Mouse (Mus musculus) forebrain, embryonic 12.5 days (tissue): Measurements from ENCODE around the gene Naxe. TPM values are rescaled to one million over a fixed set of nuclear protein-coding genes. Genes with fewer than 3 reads are reported as not detected.

Experiments used
- ATAC-seq: fragments of 200-750 bp; cut with Nextera tagmentation; 2 replicates; pipeline ENCODE4 v1.8.0; 2017; ENCODE audit warnings: moderate TSS enrichment; ENCODE audit not compliant: low FRiP score
- H3K27ac ChIP-seq: fragments of 300-500 bp; sonication (generic); 2 replicates; pipeline ENCODE4 v1.5.1; 2016; ENCODE audit warnings: mild to moderate bottlenecking
- H3K27me3 ChIP-seq: fragments of 300-500 bp; sonication (generic); 2 replicates; pipeline ENCODE4 v1.6.1; 2016; ENCODE audit warnings: mild to moderate bottlenecking
- H3K36me3 ChIP-seq: fragments of 300-500 bp; sonication (generic); replicated peaks from 2 replicates; pipeline ENCODE4 v1.6.1; 2016; ENCODE audit warnings: mild to moderate bottlenecking
- H3K4me1 ChIP-seq: fragments of 300-500 bp; sonication (generic); 2 replicates; pipeline ENCODE4 v1.6.1; 2016
- H3K4me2 ChIP-seq: fragments of 300-500 bp; sonication (generic); 2 replicates; pipeline ENCODE4 v1.6.1; 2016; ENCODE audit warnings: mild to moderate bottlenecking, moderate library complexity
- H3K4me3 ChIP-seq: fragments of 300-500 bp; sonication (generic); replicated peaks from 2 replicates; pipeline ENCODE4 v1.5.1; 2016; ENCODE audit warnings: mild to moderate bottlenecking
- H3K9ac ChIP-seq: fragments of 300-500 bp; sonication (generic); 2 replicates; pipeline ENCODE4 v1.6.1; 2016; ENCODE audit warnings: mild to moderate bottlenecking
- H3K9me3 ChIP-seq: fragments of 300-500 bp; sonication (generic); 2 replicates; pipeline ENCODE4 v1.6.1; 2016
- WGBS: fragments of 180-500 bp; shearing (Covaris S2); methylation state at CpG from one replicate; pipeline ENCODE4 v1.1.7; 2016; 5-methylcytosine and 5-hydroxymethylcytosine counted together
- polyA plus RNA-seq: library from polyadenylated mRNA; unstranded; fragments of >200 nt; fragmentation: Nextera tagmentation; extraction: Ambion mirVana; gene quantifications from 2 replicates; pipeline ENCODE4 v1.2.1, GENCODE M21; 2016

The Naxe gene
- polyA plus RNA-seq, 1 experiment from 2014 or later: 132 TPM

- WGBS: 11% methylated on average over 4 of the region's 4 CpGs
- peak; percentile 30; the same call in 1 of the 2 replicates for ATAC-seq
These were observed 24.4 kb upstream of the Naxe start for GRCm38 (mm10) chr3:88082663-88083062.

GRCm38 (mm10) chr3:88082224-88082618 lies 23.9 kb upstream of the Naxe start:
- ATAC-seq: peak; percentile 24; the same call in 1 of the 2 replicates
- WGBS: 2% methylated on average over 13 of the region's 13 CpGs

More at GRCm38 (mm10) chr3:88082663-88083062, 24.4 kb upstream of the Naxe start:
- no peaks in the 10 kb centered on the region for H3K27me3 ChIP-seq
- no peak overlapping the region for H3K27ac ChIP-seq
- H3K9ac ChIP-seq: peak overlapping the region; percentile 69
- H3K9me3 ChIP-seq: no peaks in the 10 kb centered on the region
- peak overlapping the region; percentile 70 for H3K4me3 ChIP-seq
- peak overlapping the region; percentile 84 for H3K4me2 ChIP-seq
- H3K4me1 ChIP-seq: peaks cover 18% of the 10 kb centered on the region
- peaks cover 7% of the 10 kb centered on the region; the same call in 1 of the 2 replicates for H3K36me3 ChIP-seq

GRCm38 (mm10) chr3:88081345-88082223 lies 23.3 kb upstream of the Naxe start, which contains the start of gene Iqgap3:
Gene Iqgap3 (plus strand): TSS chr3:88081971.
- Histone ChIP-seq H3K36me3 (peaks cover 7% of the 10 kb centered on the region; the same call in 1 of the 2 replicates), H3K4me1 (peaks cover 18% of the 10 kb centered on the region), H3K4me3 (peak within 1 kb of the TSS; percentile 70), H3K9ac (peak within 1 kb of the TSS; percentile 69), H3K9me3 (no peaks in the 10 kb centered on the region), H3K27me3 (no peaks in the 10 kb centered on the region), H3K27ac (peak within 1 kb of the TSS; percentile 61), H3K4me2 (peak within 1 kb of the TSS; percentile 84)
- ATAC-seq: peak; percentile 90
- WGBS: 18% methylated on average over 33 of the region's 33 CpGs

More at GRCm38 (mm10) chr3:88082224-88082618, 23.9 kb upstream of the Naxe start:
- Histone ChIP-seq H3K4me3 (peak overlapping the region; percentile 70), H3K9ac (peak overlapping the region; percentile 69), H3K27me3 (no peaks in the 10 kb centered on the region), H3K9me3 (no peaks in the 10 kb centered on the region), H3K4me2 (peak overlapping the region; percentile 84), H3K36me3 (peaks cover 7% of the 10 kb centered on the region; the same call in 1 of the 2 replicates), H3K27ac (0 out of 2 replicates have a peak overlapping the region, but pooled peaks have one; percentile 61), H3K4me1 (peaks cover 18% of the 10 kb centered on the region)

- H3K27ac ChIP-seq: no peak within 1 kb of the TSS
- no peak for ATAC-seq
- H3K27me3 ChIP-seq: no peaks in the 10 kb centered on the region; the same call in 1 of the 2 replicates
- H3K36me3 ChIP-seq: no peaks in the 10 kb centered on the region
- H3K9ac ChIP-seq: no peak within 1 kb of the TSS
- WGBS: 78% methylated on average over 4 of the region's 4 CpGs
- H3K9me3 ChIP-seq: no peaks in the 10 kb centered on the region
- no peak within 1 kb of the TSS for H3K4me2 ChIP-seq
- H3K4me1 ChIP-seq: peaks cover 17% of the 10 kb centered on the region
- no peak within 1 kb of the TSS for H3K4me3 ChIP-seq
These were observed 19.9 kb upstream of the Naxe start, which contains the start of gene Ttc24 for GRCm38 (mm10) chr3:88078204-88078603. Gene Ttc24 (minus strand): TSS chr3:88078304.

- Histone ChIP-seq H3K9ac (no peak overlapping the region), H3K36me3 (no peaks in the 10 kb centered on the region), H3K27ac (no peak overlapping the region), H3K4me2 (no peak overlapping the region), H3K27me3 (no peaks in the 10 kb centered on the region; the same call in 1 of the 2 replicates), H3K4me1 (peaks cover 9% of the 10 kb centered on the region), H3K4me3 (no peak overlapping the region), H3K9me3 (no peaks in the 10 kb centered on the region)
- no peak for ATAC-seq
- WGBS: 47% methylated on average over 8 of the region's 8 CpGs
These were observed 19.1 kb upstream of the Naxe start for GRCm38 (mm10) chr3:88077441-88077840.

GRCm38 (mm10) chr3:88074766-88075165 lies 16.5 kb upstream of the Naxe start:
- H3K36me3 ChIP-seq: no peaks in the 10 kb centered on the region
- no peaks in the 10 kb centered on the region for H3K9me3 ChIP-seq
- H3K9ac ChIP-seq: no peak overlapping the region
- H3K4me1 ChIP-seq: no peaks in the 10 kb centered on the region
- peaks cover 8% of the 10 kb centered on the region for H3K27me3 ChIP-seq
- no peak overlapping the region for H3K4me3 ChIP-seq
- no peak overlapping the region for H3K4me2 ChIP-seq
- no peak for ATAC-seq
- 82% methylated on average over 8 of the region's 8 CpGs for WGBS
- H3K27ac ChIP-seq: no peak overlapping the region

GRCm38 (mm10) chr3:88074351-88074750 lies 16.1 kb upstream of the Naxe start:
- 78% methylated on average over 2 of the region's 2 CpGs for WGBS
- Histone ChIP-seq H3K9ac (no peak overlapping the region), H3K27me3 (peaks cover 8% of the 10 kb centered on the region), H3K4me3 (no peak overlapping the region), H3K4me2 (no peak overlapping the region), H3K9me3 (no peaks in the 10 kb centered on the region), H3K27ac (no peak overlapping the region), H3K36me3 (no peaks in the 10 kb centered on the region), H3K4me1 (no peaks in the 10 kb centered on the region)
- ATAC-seq: no peak

- Histone ChIP-seq H3K9ac (no peak overlapping the region), H3K4me3 (no peak overlapping the region), H3K27ac (no peak overlapping the region), H3K36me3 (no peaks in the 10 kb centered on the region), H3K4me1 (no peaks in the 10 kb centered on the region), H3K27me3 (peaks cover 8% of the 10 kb centered on the region), H3K4me2 (no peak overlapping the region), H3K9me3 (no peaks in the 10 kb centered on the region)
- WGBS: 81% methylated on average over 2 of the region's 2 CpGs
- no peak for ATAC-seq
These were observed 15.3 kb upstream of the Naxe start for GRCm38 (mm10) chr3:88073631-88074030.

- Histone ChIP-seq H3K27me3 (peaks cover 8% of the 10 kb centered on the region), H3K4me2 (no peak overlapping the region), H3K36me3 (no peaks in the 10 kb centered on the region), H3K9ac (no peak overlapping the region), H3K27ac (no peak overlapping the region), H3K4me1 (no peaks in the 10 kb centered on the region), H3K4me3 (no peak overlapping the region), H3K9me3 (no peaks in the 10 kb centered on the region)
- 3% methylated on average over 5 of the region's 5 CpGs for WGBS
- ATAC-seq: 0 out of 2 replicates have a peak, but pooled peaks have one; percentile 61
These were observed 13.5 kb upstream of the Naxe start for GRCm38 (mm10) chr3:88071783-88072182.

GRCm38 (mm10) chr3:88068386-88068785 lies 10.1 kb upstream of the Naxe start:
- Histone ChIP-seq H3K27me3 (peaks cover 8% of the 10 kb centered on the region; the same call in 1 of the 2 replicates), H3K36me3 (no peaks in the 10 kb centered on the region), H3K9me3 (no peaks in the 10 kb centered on the region), H3K4me2 (no peak overlapping the region), H3K27ac (no peak overlapping the region), H3K4me3 (no peak overlapping the region), H3K4me1 (no peaks in the 10 kb centered on the region), H3K9ac (0 out of 2 replicates have a peak overlapping the region, but pooled peaks have one; percentile 12)
- ATAC-seq: no peak
- WGBS: 31% methylated on average over 2 of the region's 2 CpGs

- ATAC-seq: no peak
- peaks cover 16% of the 10 kb centered on the region for H3K4me1 ChIP-seq
- no peaks in the 10 kb centered on the region for H3K9me3 ChIP-seq
- peak overlapping the region; percentile 91 for H3K4me2 ChIP-seq
- no peak overlapping the region for H3K9ac ChIP-seq
- peaks cover 46% of the 10 kb centered on the region for H3K36me3 ChIP-seq
- peak overlapping the region; percentile 91; the same call in 1 of the 2 replicates for H3K4me3 ChIP-seq
- no peaks in the 10 kb centered on the region for H3K27me3 ChIP-seq
- WGBS: 83% methylated on average over 6 of the region's 6 CpGs
- H3K27ac ChIP-seq: no peak overlapping the region
These were observed 1.3 kb downstream of the Naxe start for GRCm38 (mm10) chr3:88057030-88057429.

- ATAC-seq: no peak
- WGBS: 91% methylated on average over 3 of the region's 3 CpGs
- peaks cover 47% of the 10 kb centered on the region for H3K36me3 ChIP-seq
These were observed 8.8 kb downstream of the Naxe start for GRCm38 (mm10) chr3:88049532-88049931.

More at GRCm38 (mm10) chr3:88049532-88049931, 8.8 kb downstream of the Naxe start:
- Histone ChIP-seq H3K4me1 (no peaks in the 10 kb centered on the region), H3K4me3 (no peak overlapping the region), H3K9me3 (no peaks in the 10 kb centered on the region), H3K27me3 (no peaks in the 10 kb centered on the region), H3K9ac (no peak overlapping the region), H3K4me2 (no peak overlapping the region), H3K27ac (no peak overlapping the region)
